Mouse (Mus musculus) frontal cortex, postnatal 36 days (tissue): ENCODE results near the gene Cfap100.

Experiments used
- DNase-seq, 2 experiments: peaks; one replicate each; pipeline ENCODE4 v3.0.0; 2022; ENCODE audit warnings: low spot score in 2 of 2

The Cfap100 gene

GRCm38 (mm10) chr6:90457421-90457820 lies 28.8 kb upstream of the Cfap100 start:
- no peak for DNase-seq

- DNase-seq: no peak
Observed at GRCm38 (mm10) chr6:90453751-90454150, 25.2 kb upstream of the Cfap100 start.

- DNase-seq: no peak
Observed at GRCm38 (mm10) chr6:90452603-90453002, 24.0 kb upstream of the Cfap100 start.

GRCm38 (mm10) chr6:90451512-90451911 lies 22.9 kb upstream of the Cfap100 start:
- no peak for DNase-seq

- no peak for DNase-seq
Observed at GRCm38 (mm10) chr6:90450697-90451096, 22.1 kb upstream of the Cfap100 start.

- DNase-seq: peak; percentile 73 to 82
Observed at GRCm38 (mm10) chr6:90450179-90450578, 21.6 kb upstream of the Cfap100 start.

- DNase-seq: no peak
Observed at GRCm38 (mm10) chr6:90446883-90447282, 18.3 kb upstream of the Cfap100 start.

- no peak for DNase-seq
Observed at GRCm38 (mm10) chr6:90437041-90437440, 8.4 kb upstream of the Cfap100 start.

- DNase-seq: no peak
Observed at GRCm38 (mm10) chr6:90436192-90436907, 7.8 kb upstream of the Cfap100 start.

- DNase-seq: peak; percentile 83 to 87
Observed at GRCm38 (mm10) chr6:90435195-90435618, 6.6 kb upstream of the Cfap100 start.

GRCm38 (mm10) chr6:90434687-90435086 lies 6.1 kb upstream of the Cfap100 start:
- DNase-seq: no peak

GRCm38 (mm10) chr6:90431487-90431886 lies 2.9 kb upstream of the Cfap100 start:
- peak; percentile 48 to 74 for DNase-seq

- peak; percentile 58 to 78 for DNase-seq
Observed at GRCm38 (mm10) chr6:90429911-90430310, 1.3 kb upstream of the Cfap100 start.

- no peak for DNase-seq
Observed at GRCm38 (mm10) chr6:90426003-90426402, 2.6 kb downstream of the Cfap100 start.

- DNase-seq: no peak
Observed at GRCm38 (mm10) chr6:90425361-90425760, 3.2 kb downstream of the Cfap100 start.

- DNase-seq: peak; percentile 75 to 80
Observed at GRCm38 (mm10) chr6:90422565-90422964, 6.0 kb downstream of the Cfap100 start.

- no peak for DNase-seq
Observed at GRCm38 (mm10) chr6:90411926-90412325, 16.7 kb downstream of the Cfap100 start.

- no peak for DNase-seq
Observed at GRCm38 (mm10) chr6:90410972-90411371, 17.6 kb downstream of the Cfap100 start.

GRCm38 (mm10) chr6:90408632-90409031 lies 20.0 kb downstream of the Cfap100 start:
- no peak for DNase-seq

- no peak for DNase-seq
Observed at GRCm38 (mm10) chr6:90397291-90397690, 31.3 kb downstream of the Cfap100 start.

GRCm38 (mm10) chr6:90395751-90396150 lies 32.8 kb downstream of the Cfap100 start:
- no peak for DNase-seq

GRCm38 (mm10) chr6:90393948-90394347 lies 34.6 kb downstream of the Cfap100 start:
- DNase-seq: no peak

- no peak for DNase-seq
Observed at GRCm38 (mm10) chr6:90390629-90391028, 38.0 kb downstream of the Cfap100 start.

- DNase-seq: no peak
Observed at GRCm38 (mm10) chr6:90381465-90381864, 47.1 kb downstream of the Cfap100 start.
